Mouse (Mus musculus) liver, embryonic 14.5 days (tissue): Measurements from ENCODE around the gene Mllt1.

Experiments
- CTCF ChIP-seq: IDR thresholded peaks from 2 replicates; pipeline ENCODE4 v1.5.1; 2016; ENCODE audit warnings: antibody characterized with exemption, low read depth, control low read depth
- EP300 ChIP-seq: IDR thresholded peaks from 2 replicates; pipeline ENCODE4 v1.6.1; 2016; ENCODE audit warnings: antibody characterized with exemption, low read depth

DNA sequence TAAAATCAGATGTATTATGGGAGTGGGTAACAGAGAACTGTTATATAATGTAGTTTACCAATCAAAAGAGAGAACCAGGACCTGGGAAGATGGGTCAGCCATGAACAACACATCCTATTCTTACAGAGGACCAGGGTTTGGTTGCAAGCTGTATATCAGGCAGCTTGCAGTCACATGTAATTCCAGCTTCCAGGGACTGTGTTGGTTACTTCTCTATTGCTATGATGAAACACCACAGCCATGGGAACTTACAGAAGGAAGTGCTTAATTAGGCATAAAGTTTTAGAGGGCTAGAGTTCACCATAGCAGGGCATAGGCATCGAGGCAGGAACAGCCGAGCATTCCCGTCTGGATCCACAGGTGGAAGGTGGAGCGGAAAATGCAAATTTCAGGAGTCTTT is 3.5 kb upstream of the Mllt1 start:
- TF ChIP-seq CTCF (no peak), EP300 (no peak)
